Mouse (Mus musculus) heart, embryonic 13.5 days (tissue): Measurements from ENCODE around the gene Ano9. TPM values are rescaled to one million over a fixed set of nuclear protein-coding genes. Genes with fewer than 3 reads are reported as not detected.

ENCODE experiments used
- polyA plus RNA-seq: library from polyadenylated mRNA; unstranded; fragments of >200 nt; fragmentation: Nextera tagmentation; extraction: Ambion mirVana; gene quantifications from 2 replicates; pipeline ENCODE4 v1.2.1, GENCODE M21; 2015

Gene Ano9
- polyA plus RNA-seq, 1 experiment from 2014 or later, result 0.21 TPM

Other genes with a start within 250 kb of the Ano9 start
- gene Psmd13, start 235.8 kb downstream of the Ano9 start, polyA plus RNA-seq, result 164 and 190 TPM in 2 replicates
- 40.7 and 48.7 TPM in 2 replicates for gene Sirt3, start 235.5 kb downstream of the Ano9 start, polyA plus RNA-seq
- gene Cox8b, start 217.4 kb downstream of the Ano9 start, polyA plus RNA-seq, result 142 and 148 TPM in 2 replicates
- gene Nlrp6, start 196.9 kb downstream of the Ano9 start, polyA plus RNA-seq, result 0.05 and 0.20 TPM in 2 replicates
- gene Pgghg, start 176.4 kb downstream of the Ano9 start, polyA plus RNA-seq, result 13.1 and 13.8 TPM in 2 replicates
- 1.2 TPM in 2 replicates for gene Ifitm5, start 167.5 kb downstream of the Ano9 start, polyA plus RNA-seq
- gene Gm45717, start 161.9 kb downstream of the Ano9 start, polyA plus RNA-seq, result not detected in 2 replicates
- 505 and 535 TPM in 2 replicates for gene Ifitm2, start 161.8 kb downstream of the Ano9 start, polyA plus RNA-seq
- gene Ifitm1, start 150.6 kb downstream of the Ano9 start, polyA plus RNA-seq, result 9.7 and 15.9 TPM in 2 replicates
- 73.2 and 78.1 TPM in 2 replicates for gene Ifitm3, start 107.0 kb downstream of the Ano9 start, polyA plus RNA-seq
- 0.24 and 0.31 TPM in 2 replicates for gene Ifitm6, start 99.9 kb downstream of the Ano9 start, polyA plus RNA-seq
- gene Gm17387, start 88.7 kb downstream of the Ano9 start, polyA plus RNA-seq, result not detected in 2 replicates
- gene B4galnt4, start 56.7 kb downstream of the Ano9 start, polyA plus RNA-seq, result 1.6 and 2.7 TPM in 2 replicates
- gene Pkp3, start 39.6 kb downstream of the Ano9 start, polyA plus RNA-seq, result 0.31 and 0.72 TPM in 2 replicates
- 3.4 and 3.5 TPM in 2 replicates for gene Sigirr, start 17.2 kb downstream of the Ano9 start, polyA plus RNA-seq
- gene Ptdss2, start 4.6 kb upstream of the Ano9 start, polyA plus RNA-seq, result 57.9 and 66.4 TPM in 2 replicates
- 92.2 and 102 TPM in 2 replicates for gene Rnh1, start 55.1 kb upstream of the Ano9 start, polyA plus RNA-seq
- 67.5 and 90.7 TPM in 2 replicates for gene Hras, start 76.2 kb upstream of the Ano9 start, polyA plus RNA-seq
- 3.1 and 3.3 TPM in 2 replicates for gene Lrrc56, start 76.4 kb upstream of the Ano9 start, polyA plus RNA-seq
- 0.56 and 0.72 TPM in 2 replicates for gene Lmntd2, start 96.3 kb upstream of the Ano9 start, polyA plus RNA-seq
- 15.1 and 15.3 TPM in 2 replicates for gene Rassf7, start 98.1 kb upstream of the Ano9 start, polyA plus RNA-seq
- gene Phrf1, start 111.0 kb upstream of the Ano9 start, polyA plus RNA-seq, result 43.5 and 46.2 TPM in 2 replicates
- 3.4 and 4.2 TPM in 2 replicates for gene Irf7, start 148.7 kb upstream of the Ano9 start, polyA plus RNA-seq
- not detected in 2 replicates for gene Cdhr5, start 159.0 kb upstream of the Ano9 start, polyA plus RNA-seq
- gene Sct, start 161.3 kb upstream of the Ano9 start, polyA plus RNA-seq, result 0.88 and 1.5 TPM in 2 replicates
- 0.05 TPM in 1 of 2 replicates, not detected in the other for gene Drd4, start 174.2 kb upstream of the Ano9 start, polyA plus RNA-seq
- 35.5 and 37.4 TPM in 2 replicates for gene Deaf1, start 209.9 kb upstream of the Ano9 start, polyA plus RNA-seq
- gene Tmem80, start 209.9 kb upstream of the Ano9 start, polyA plus RNA-seq, result 33.2 and 39.9 TPM in 2 replicates
- 1.4 TPM in 2 replicates for gene Eps8l2, start 221.1 kb upstream of the Ano9 start, polyA plus RNA-seq